Mouse (Mus musculus) kidney, postnatal 0 days (tissue): Measurements from ENCODE around the gene Hebp1. TPM values are rescaled to one million over a fixed set of nuclear protein-coding genes. Genes with fewer than 3 reads are reported as not detected.
A peak's percentile ranks its signal among the peaks of the same experiment; 100 is the strongest.

Experiments used
- ATAC-seq: fragments of 200-750 bp; cut with Nextera tagmentation; replicated peaks from 2 replicates; pipeline ENCODE4 v1.8.0; 2017; ENCODE audit warnings: low read depth, moderate number of reproducible peaks, moderate TSS enrichment, moderate library complexity; ENCODE audit not compliant: low FRiP score
- DNase-seq: peaks from one replicate; pipeline ENCODE4 v3.0.0-alpha.2; 2016; ENCODE audit warnings: low spot score
- H3K27ac ChIP-seq: fragments of 300-500 bp; sonication (generic); 2 replicates; pipeline ENCODE4 v1.5.1; 2014; ENCODE audit warnings: mild to moderate bottlenecking
- H3K27me3 ChIP-seq: fragments of 300-500 bp; sonication (generic); 2 replicates; pipeline ENCODE4 v1.6.1; 2014; ENCODE audit warnings: low read length, mixed read lengths; ENCODE audit not compliant: insufficient read depth
- H3K36me3 ChIP-seq: fragments of 300-500 bp; sonication (generic); 2 replicates; pipeline ENCODE4 v1.6.1; 2014; ENCODE audit warnings: low read length, mixed read lengths; ENCODE audit not compliant: insufficient read depth
- H3K4me1 ChIP-seq: fragments of 300-500 bp; sonication (generic); replicated peaks from 2 replicates; pipeline ENCODE4 v1.6.1; 2014; ENCODE audit warnings: antibody characterized with exemption, low read length, mixed read lengths; ENCODE audit not compliant: insufficient read depth
- H3K4me2 ChIP-seq: fragments of 300-500 bp; sonication (generic); 2 replicates; pipeline ENCODE4 v1.6.1; 2014; ENCODE audit warnings: mild to moderate bottlenecking, low read length, moderate library complexity, mixed read lengths
- H3K4me3 ChIP-seq: fragments of 300-500 bp; sonication (generic); replicated peaks from 2 replicates; pipeline ENCODE4 v1.5.1; 2014; ENCODE audit warnings: low read depth, low read length
- H3K9ac ChIP-seq: fragments of 300-500 bp; sonication (generic); 2 replicates; pipeline ENCODE4 v1.6.1; 2014; ENCODE audit warnings: low read depth, low read length
- H3K9me3 ChIP-seq: fragments of 300-500 bp; sonication (generic); replicated peaks from 2 replicates; pipeline ENCODE4 v1.6.1; 2016; ENCODE audit warnings: low read length, inconsistent platforms, mixed read lengths
- CTCF ChIP-seq: IDR thresholded peaks from 2 replicates; pipeline ENCODE4 v1.5.1; 2016; ENCODE audit warnings: antibody characterized with exemption, low read depth, mild to moderate bottlenecking, moderate library complexity
- WGBS: fragments of 180-500 bp; shearing (Covaris S2); extraction: QIAGEN DNeasy Blood & Tissue Kit; methylation state at CpG from one replicate; pipeline ENCODE4 v1.1.7; 2014; 5-methylcytosine and 5-hydroxymethylcytosine counted together
- polyA plus RNA-seq: library from polyadenylated mRNA; unstranded; fragments of >200 nt; fragmentation: Nextera tagmentation; extraction: Ambion mirVana; gene quantifications from 2 replicates; pipeline ENCODE4 v1.2.1, GENCODE M21; 2015

Gene Hebp1
- polyA plus RNA-seq, 1 experiment from 2014 or later, result 52.3 TPM

GRCm38 (mm10) chr6:135202668-135203067 is 4.8 kb upstream of the Hebp1 start:
- DNase-seq (no peak), ATAC-seq (no peak)
- 87% methylated on average over 6 of the region's 6 CpGs for WGBS
- H3K9ac ChIP-seq, result no peak overlapping the region
- H3K27me3 ChIP-seq, result no peaks in the 10 kb centered on the region
- TF ChIP-seq CTCF, result peak; percentile 17; the same call in 1 of the 2 replicates
- H3K27ac ChIP-seq, result no peak overlapping the region
- no peaks in the 10 kb centered on the region for H3K36me3 ChIP-seq
- no peaks in the 10 kb centered on the region for H3K9me3 ChIP-seq
- no peaks in the 10 kb centered on the region for H3K4me1 ChIP-seq
- H3K4me3 ChIP-seq, result no peak overlapping the region
- H3K4me2 ChIP-seq, result no peak overlapping the region

DNA sequence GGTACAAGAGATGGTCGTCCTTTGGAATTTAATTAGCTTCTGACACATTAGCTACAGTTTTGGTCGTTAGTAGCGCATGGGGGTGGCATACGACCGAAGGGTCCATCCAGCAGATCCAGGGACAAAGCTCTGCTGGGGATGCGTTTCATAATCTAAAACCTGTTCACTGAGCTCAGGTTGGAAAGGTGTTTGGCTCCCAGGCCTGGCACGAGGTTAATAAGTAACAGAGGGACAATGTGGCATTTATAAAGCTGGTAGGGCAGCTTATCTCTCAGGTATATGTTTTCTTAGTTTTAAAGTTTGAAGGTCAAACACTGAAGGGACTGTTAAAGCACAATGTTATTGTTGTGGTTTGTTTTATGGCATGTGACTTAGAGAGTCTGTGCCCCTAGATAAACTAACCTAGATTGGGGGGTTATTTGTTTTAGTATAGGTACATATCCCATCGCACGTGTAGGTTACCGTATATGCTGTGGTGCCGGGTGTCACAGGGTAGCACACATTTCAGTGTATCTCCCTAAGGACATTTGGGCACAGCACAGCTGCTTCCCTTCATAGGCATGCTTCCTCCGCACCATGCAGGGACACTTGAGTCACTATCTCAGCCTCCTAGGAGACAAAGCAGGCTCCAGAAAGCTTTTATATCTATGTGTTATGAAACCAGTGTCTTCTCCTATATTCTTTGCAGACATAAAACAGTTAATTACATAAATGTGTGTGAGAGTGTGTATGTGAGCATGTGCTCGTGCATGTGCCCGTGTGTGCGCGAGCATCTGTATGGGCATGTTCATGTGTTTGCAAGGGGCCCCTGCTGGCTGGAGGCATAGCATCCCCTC is 2.5 kb upstream of the Hebp1 start:
- H3K4me3 ChIP-seq, result no peak overlapping the region
- TF ChIP-seq CTCF, result no peak
- peak overlapping the region; percentile 67; the same call in 1 of the 2 replicates for H3K4me2 ChIP-seq
- WGBS, result 71% methylated on average over 16 of the region's 16 CpGs
- H3K9ac ChIP-seq, result no peak overlapping the region
- H3K9me3 ChIP-seq, result no peaks in the 10 kb centered on the region
- no peaks in the 10 kb centered on the region for H3K27me3 ChIP-seq
- ATAC-seq (no peak), DNase-seq (no peak)
- peak overlapping the region; percentile 68 for H3K27ac ChIP-seq
- no peaks in the 10 kb centered on the region for H3K4me1 ChIP-seq
- H3K36me3 ChIP-seq, result no peaks in the 10 kb centered on the region

DNA sequence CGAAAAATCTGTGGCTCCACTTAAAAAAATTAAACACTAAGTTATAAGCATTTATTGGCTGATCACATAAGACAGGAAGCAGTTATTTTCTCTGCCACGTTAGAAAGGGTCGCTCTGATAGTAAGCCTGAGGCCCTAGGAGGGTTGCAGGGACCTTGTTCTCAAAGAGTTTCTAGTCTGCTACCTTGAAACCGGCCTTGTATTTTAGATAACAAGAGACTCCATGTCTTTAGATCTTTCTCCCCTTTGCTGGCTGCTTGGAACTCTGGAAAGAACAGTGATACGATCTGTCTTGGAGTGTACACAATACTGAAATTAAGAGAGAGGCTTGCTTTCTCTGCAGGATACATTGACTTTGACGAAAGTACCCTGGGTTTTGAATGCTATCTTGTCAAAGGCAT is 904 bp upstream of the Hebp1 start:
- no peak overlapping the region; the same call in 1 of the 2 replicates for H3K9ac ChIP-seq
- no peak overlapping the region for H3K27ac ChIP-seq
- ATAC-seq (no peak), DNase-seq (no peak)
- peak overlapping the region; percentile 67 for H3K4me2 ChIP-seq
- no peak for TF ChIP-seq CTCF
- no peaks in the 10 kb centered on the region for H3K27me3 ChIP-seq
- no peaks in the 10 kb centered on the region for H3K9me3 ChIP-seq
- 55% methylated on average over 6 of the region's 6 CpGs for WGBS
- 0 out of 2 replicates have a peak, but pooled peaks cover 3% of the 10 kb centered on the region for H3K4me1 ChIP-seq
- H3K36me3 ChIP-seq, result no peaks in the 10 kb centered on the region
- peak overlapping the region; percentile 79; the same call in 1 of the 2 replicates for H3K4me3 ChIP-seq

DNA sequence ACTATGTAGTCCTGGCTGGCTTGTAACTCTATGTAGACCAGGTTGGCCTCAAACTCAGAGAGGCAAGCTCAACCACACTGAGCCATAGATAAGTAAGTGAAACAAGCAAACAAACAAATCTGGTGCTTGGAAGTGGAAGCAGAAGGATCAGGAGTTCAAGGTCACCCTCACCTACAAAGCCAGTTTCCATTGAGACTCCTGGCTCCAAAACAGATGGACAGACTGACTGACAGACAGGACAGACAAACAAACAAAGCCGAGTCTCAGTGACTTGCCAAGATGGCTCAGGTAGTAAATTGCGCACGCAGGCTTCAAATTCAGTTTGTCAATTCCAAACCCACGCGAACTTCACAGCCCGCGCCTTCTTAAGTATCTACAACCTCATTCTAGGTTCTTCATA is 376 bp downstream of the Hebp1 start:
- H3K36me3 ChIP-seq, result no peaks in the 10 kb centered on the region
- H3K27ac ChIP-seq, result peak overlapping the region; percentile 63; the same call in 1 of the 2 replicates
- H3K9me3 ChIP-seq, result no peaks in the 10 kb centered on the region
- H3K4me3 ChIP-seq, result peak overlapping the region; percentile 79
- H3K4me1 ChIP-seq, result 0 out of 2 replicates have a peak, but pooled peaks cover 3% of the 10 kb centered on the region
- peak overlapping the region; percentile 67 for H3K4me2 ChIP-seq
- no peaks in the 10 kb centered on the region for H3K27me3 ChIP-seq
- ATAC-seq (no peak), DNase-seq (no peak)
- 24% methylated on average over 7 of the region's 7 CpGs for WGBS
- TF ChIP-seq CTCF, result no peak
- peak overlapping the region; percentile 75 for H3K9ac ChIP-seq

- no peak for DNase-seq
- Histone ChIP-seq H3K9me3 (no peaks in the 10 kb centered on the region), H3K4me3 (no peak overlapping the region), H3K9ac (no peak overlapping the region), H3K27ac (0 out of 2 replicates have a peak overlapping the region, but pooled peaks have one; percentile 3), H3K36me3 (no peaks in the 10 kb centered on the region), H3K27me3 (no peaks in the 10 kb centered on the region), H3K4me2 (no peak overlapping the region), H3K4me1 (0 out of 2 replicates have a peak, but pooled peaks cover 3% of the 10 kb centered on the region)
- no peak for ATAC-seq
- TF ChIP-seq CTCF, result no peak
- 70% methylated on average over 8 of the region's 8 CpGs for WGBS
Measured at GRCm38 (mm10) chr6:135196707-135197106, 1.1 kb downstream of the Hebp1 start.

DNA sequence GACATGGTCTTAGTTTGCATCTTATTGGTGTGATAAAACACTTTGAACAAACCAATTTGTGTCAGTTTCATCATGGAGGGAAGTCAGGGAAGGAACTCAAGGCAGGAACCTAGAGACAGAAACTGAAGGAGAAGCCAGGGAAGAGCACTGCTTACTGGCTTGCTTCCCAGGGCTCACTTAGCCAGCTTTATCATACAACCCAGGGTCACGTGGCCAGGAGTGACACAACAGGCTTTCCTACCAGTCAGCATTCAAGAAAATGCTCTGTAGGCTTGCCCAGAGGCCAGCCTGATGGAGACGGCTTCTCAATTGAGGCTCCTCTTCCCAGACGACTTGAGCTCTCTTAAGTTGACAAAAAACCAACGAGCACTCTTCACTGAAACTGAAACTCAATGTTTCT is 2.9 kb downstream of the Hebp1 start:
- no peak overlapping the region for H3K4me3 ChIP-seq
- 83% methylated on average over 4 of the region's 4 CpGs for WGBS
- H3K9me3 ChIP-seq, result no peaks in the 10 kb centered on the region

More for the DNA sequence above, 2.9 kb downstream of the Hebp1 start:
- Histone ChIP-seq H3K36me3 (no peaks in the 10 kb centered on the region), H3K4me1 (0 out of 2 replicates have a peak, but pooled peaks cover 3% of the 10 kb centered on the region), H3K27ac (no peak overlapping the region), H3K27me3 (no peaks in the 10 kb centered on the region), H3K4me2 (no peak overlapping the region), H3K9ac (no peak overlapping the region)
- ATAC-seq (no peak), DNase-seq (no peak)
- no peak for TF ChIP-seq CTCF
